Mouse (Mus musculus): ENCODE measurements around the gene Amigo3. TPM values are rescaled to one million over a fixed set of nuclear protein-coding genes. Genes with fewer than 3 reads are reported as not detected.

The Amigo3 gene
- polyA plus RNA-seq, 1 experiment from 2014 or later, result 1.8 TPM

GRCm38 (mm10) chr9:108027867-108028266, 25.1 kb upstream of the Amigo3 start:
- Histone ChIP-seq H3K27me3 (ENCODE audit: control insufficient read depth, insufficient read depth, low read length) (no peaks in the 10 kb centered on the region), H3K4me1 (replicated peaks; ENCODE audit: control insufficient read depth, insufficient read depth, low read length) (no peaks in the 10 kb centered on the region), H3K36me3 (ENCODE audit: control insufficient read depth, insufficient read depth, low read length) (peaks cover 7% of the 10 kb centered on the region), H3K9ac (ENCODE audit: low read depth, low read length) (no peak overlapping the region), H3K4me3 (ENCODE audit: low read depth, low read length) (no peak overlapping the region), H3K4me2 (replicated peaks; ENCODE audit: low read depth, low read length) (no peak overlapping the region), H3K9me3 (ENCODE audit: control insufficient read depth, low read length) (no peaks in the 10 kb centered on the region), H3K27ac (ENCODE audit: low read depth, low read length) (no peak overlapping the region)
- WGBS, result 97% methylated on average over 3 of the region's 3 CpGs
- DNase-seq (ENCODE audit: low spot score), result no peak
- no peak for ATAC-seq (ENCODE audit: low FRiP score)

GRCm38 (mm10) chr9:108032126-108032525, 20.8 kb upstream of the Amigo3 start:
- Histone ChIP-seq H3K27ac (ENCODE audit: low read depth, low read length) (no peak overlapping the region), H3K4me3 (ENCODE audit: low read depth, low read length) (no peak overlapping the region), H3K4me1 (replicated peaks; ENCODE audit: control insufficient read depth, insufficient read depth, low read length) (no peaks in the 10 kb centered on the region), H3K4me2 (replicated peaks; ENCODE audit: low read depth, low read length) (no peak overlapping the region), H3K36me3 (ENCODE audit: control insufficient read depth, insufficient read depth, low read length) (0 out of 2 replicates have a peak, but pooled peaks cover 5% of the 10 kb centered on the region), H3K9me3 (ENCODE audit: control insufficient read depth, low read length) (no peaks in the 10 kb centered on the region), H3K27me3 (ENCODE audit: control insufficient read depth, insufficient read depth, low read length) (no peaks in the 10 kb centered on the region), H3K9ac (ENCODE audit: low read depth, low read length) (no peak overlapping the region)
- DNase-seq (ENCODE audit: low spot score) (no peak), ATAC-seq (ENCODE audit: low FRiP score) (no peak)
- 93% methylated on average over 5 of the region's 5 CpGs for WGBS

- ATAC-seq (ENCODE audit: low FRiP score), result no peak
- WGBS, result 96% methylated on average over 2 of the region's 2 CpGs
- H3K36me3 ChIP-seq (ENCODE audit: control insufficient read depth, insufficient read depth, low read length), result 0 out of 2 replicates have a peak, but pooled peaks cover 5% of the 10 kb centered on the region
Observed at GRCm38 (mm10) chr9:108035331-108036156, 17.4 kb upstream of the Amigo3 start.

DNA sequence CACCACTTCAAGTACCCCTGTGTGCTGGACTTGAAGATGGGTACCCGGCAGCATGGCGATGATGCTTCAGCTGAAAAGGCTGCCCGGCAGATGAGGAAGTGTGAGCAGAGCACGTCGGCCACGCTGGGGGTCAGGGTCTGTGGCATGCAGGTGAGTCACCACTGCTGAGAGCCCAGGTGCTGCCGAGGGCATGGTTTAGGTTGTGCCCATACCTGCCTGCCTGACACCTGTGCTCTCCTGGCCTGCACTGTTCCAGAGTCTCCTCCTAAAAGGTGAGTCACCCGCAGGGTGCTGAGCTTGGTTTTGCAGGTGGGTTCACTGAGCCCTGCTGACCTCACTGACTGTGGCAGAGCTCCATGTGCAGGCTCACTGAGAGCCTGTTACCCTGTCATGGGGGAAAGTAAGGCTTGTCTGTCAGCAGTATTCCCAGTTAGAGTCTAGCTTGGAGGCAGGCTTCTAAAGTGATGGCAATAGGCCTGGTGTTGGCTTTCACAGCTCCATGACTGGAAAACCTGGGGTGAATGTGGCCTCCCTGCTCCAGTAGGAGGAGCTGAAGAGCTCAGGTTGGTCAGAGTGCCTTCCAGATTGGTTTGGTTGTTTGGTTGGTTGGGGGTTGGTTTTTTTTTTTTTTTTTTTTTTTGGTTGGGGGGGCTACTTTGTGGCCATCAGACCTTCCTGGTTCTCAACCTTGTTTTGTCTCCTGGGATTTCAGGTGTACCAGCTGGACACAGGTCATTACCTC, 8.0 kb upstream of the Amigo3 start:
- no peak overlapping the region for H3K4me2 ChIP-seq (replicated peaks; ENCODE audit: low read depth, low read length)
- no peak overlapping the region for H3K9ac ChIP-seq (ENCODE audit: low read depth, low read length)
- H3K9me3 ChIP-seq (ENCODE audit: control insufficient read depth, low read length), result no peaks in the 10 kb centered on the region
- H3K4me1 ChIP-seq (replicated peaks; ENCODE audit: control insufficient read depth, insufficient read depth, low read length), result peaks cover 9% of the 10 kb centered on the region; the same call in 1 of the 2 replicates
- no peak for DNase-seq (ENCODE audit: low spot score)
- no peak overlapping the region for H3K27ac ChIP-seq (ENCODE audit: low read depth, low read length)
- no peak for ATAC-seq (ENCODE audit: low FRiP score)
- H3K27me3 ChIP-seq (ENCODE audit: control insufficient read depth, insufficient read depth, low read length), result no peaks in the 10 kb centered on the region
- H3K36me3 ChIP-seq (ENCODE audit: control insufficient read depth, insufficient read depth, low read length), result peaks cover 9% of the 10 kb centered on the region; the same call in 1 of the 2 replicates
- 96% methylated on average over 8 of the region's 8 CpGs for WGBS
- H3K4me3 ChIP-seq (ENCODE audit: low read depth, low read length), result no peak overlapping the region

More at GRCm38 (mm10) chr9:108035331-108036156, 17.4 kb upstream of the Amigo3 start:
- H3K4me1 ChIP-seq (replicated peaks; ENCODE audit: control insufficient read depth, insufficient read depth, low read length), result no peaks in the 10 kb centered on the region
- no peak for DNase-seq (ENCODE audit: low spot score)
- H3K9ac ChIP-seq (ENCODE audit: low read depth, low read length), result no peak overlapping the region
- no peaks in the 10 kb centered on the region for H3K9me3 ChIP-seq (ENCODE audit: control insufficient read depth, low read length)
- no peak overlapping the region for H3K4me2 ChIP-seq (replicated peaks; ENCODE audit: low read depth, low read length)
- no peak overlapping the region for H3K27ac ChIP-seq (ENCODE audit: low read depth, low read length)
- no peaks in the 10 kb centered on the region for H3K27me3 ChIP-seq (ENCODE audit: control insufficient read depth, insufficient read depth, low read length)
- H3K4me3 ChIP-seq (ENCODE audit: low read depth, low read length), result no peak overlapping the region

DNA sequence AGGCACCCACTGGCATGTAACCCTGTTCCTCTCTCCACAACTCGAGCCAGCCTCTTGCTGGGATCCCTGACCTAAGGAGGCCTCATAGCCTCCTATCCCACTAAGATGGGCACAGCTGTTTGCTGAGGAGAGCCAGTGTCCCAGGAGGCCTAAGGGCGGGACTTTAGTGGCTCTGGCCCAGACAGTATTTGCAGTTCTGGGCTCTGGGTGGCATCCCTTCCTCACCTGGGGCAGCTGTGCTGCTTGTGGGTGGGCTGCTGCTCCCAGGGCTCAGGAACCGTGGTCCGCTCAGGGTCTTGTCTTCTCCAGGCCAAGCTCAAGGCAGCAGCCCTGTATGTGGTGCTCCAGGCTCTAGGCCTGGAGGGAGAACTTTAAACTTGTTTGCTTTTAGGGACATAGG, 6.4 kb upstream of the Amigo3 start:
- H3K36me3 ChIP-seq (ENCODE audit: control insufficient read depth, insufficient read depth, low read length), result 0 out of 2 replicates have a peak, but pooled peaks cover 5% of the 10 kb centered on the region
- no peaks in the 10 kb centered on the region for H3K9me3 ChIP-seq (ENCODE audit: control insufficient read depth, low read length)
- H3K9ac ChIP-seq (ENCODE audit: low read depth, low read length), result no peak overlapping the region
- peaks cover 9% of the 10 kb centered on the region; the same call in 1 of the 2 replicates for H3K4me1 ChIP-seq (replicated peaks; ENCODE audit: control insufficient read depth, insufficient read depth, low read length)
- ATAC-seq (ENCODE audit: low FRiP score), result no peak
- 92% methylated on average over 4 of the region's 4 CpGs for whole genome bisulfite sequencing
- no peak overlapping the region for H3K4me2 ChIP-seq (replicated peaks; ENCODE audit: low read depth, low read length)
- H3K4me3 ChIP-seq (ENCODE audit: low read depth, low read length), result no peak overlapping the region
- H3K27me3 ChIP-seq (ENCODE audit: control insufficient read depth, insufficient read depth, low read length), result no peaks in the 10 kb centered on the region
- no peak overlapping the region for H3K27ac ChIP-seq (ENCODE audit: low read depth, low read length)
- DNase-seq (ENCODE audit: low spot score), result no peak

DNA sequence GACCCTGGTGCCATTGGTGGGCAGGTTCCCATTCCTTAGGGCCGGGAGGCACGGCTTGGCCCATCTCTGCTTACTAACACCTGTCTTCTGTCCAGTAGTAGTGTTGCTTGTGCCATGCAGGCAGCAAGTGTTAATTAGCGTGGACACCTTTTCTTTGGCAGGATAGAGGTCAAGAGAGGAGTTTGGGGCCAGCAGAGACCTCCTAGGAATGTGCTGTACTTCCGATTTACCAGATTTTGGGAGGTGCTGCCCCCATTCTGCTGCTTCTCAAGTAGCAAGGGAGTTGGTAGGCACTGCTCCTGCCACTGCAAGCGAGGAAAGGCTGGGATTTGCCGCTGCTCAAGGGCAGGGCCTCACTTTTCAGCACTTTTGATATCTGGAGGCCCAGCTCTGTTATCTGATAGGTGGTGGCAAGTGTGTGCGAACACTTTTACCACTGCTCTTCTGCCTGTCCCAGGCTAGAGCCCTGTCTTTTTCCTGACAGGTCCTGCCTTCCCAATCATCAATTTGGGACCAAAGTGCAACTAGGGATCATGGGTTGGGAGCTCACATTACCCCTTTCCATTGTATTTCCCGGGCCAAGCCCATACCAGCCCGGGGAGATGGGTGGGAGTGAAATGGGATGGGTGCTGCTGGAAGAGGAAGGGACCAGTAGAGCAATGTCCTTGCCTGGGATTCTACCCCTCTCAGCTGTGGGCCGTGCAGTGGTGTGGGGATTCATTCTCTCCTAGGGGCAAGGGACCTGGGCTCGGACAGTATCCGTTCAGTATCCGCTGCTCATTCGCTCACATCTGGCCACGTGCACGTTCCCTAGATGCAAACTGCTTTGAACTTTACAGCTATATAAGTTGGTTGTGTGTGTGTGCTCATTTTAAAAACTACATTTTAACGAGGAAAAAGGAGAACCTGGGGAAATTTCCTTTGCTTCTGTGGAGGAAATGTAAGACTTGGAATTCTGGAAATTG, 5.1 kb upstream of the Amigo3 start:
- peak overlapping the region; percentile 93 for H3K4me2 ChIP-seq (replicated peaks; ENCODE audit: low read depth, low read length)
- no peak overlapping the region for H3K27ac ChIP-seq (ENCODE audit: low read depth, low read length)
- no peaks in the 10 kb centered on the region for H3K9me3 ChIP-seq (ENCODE audit: control insufficient read depth, low read length)
- peaks cover 9% of the 10 kb centered on the region; the same call in 1 of the 2 replicates for H3K4me1 ChIP-seq (replicated peaks; ENCODE audit: control insufficient read depth, insufficient read depth, low read length)
- peak overlapping the region; percentile 42; the same call in 1 of the 2 replicates for H3K9ac ChIP-seq (ENCODE audit: low read depth, low read length)
- WGBS, result 51% methylated on average over 17 of the region's 17 CpGs
- ATAC-seq (ENCODE audit: low FRiP score) (no peak), DNase-seq (ENCODE audit: low spot score) (peak; percentile 19)
- H3K27me3 ChIP-seq (ENCODE audit: control insufficient read depth, insufficient read depth, low read length), result no peaks in the 10 kb centered on the region
- H3K4me3 ChIP-seq (ENCODE audit: low read depth, low read length), result peak overlapping the region; percentile 59
- H3K36me3 ChIP-seq (ENCODE audit: control insufficient read depth, insufficient read depth, low read length), result 0 out of 2 replicates have a peak, but pooled peaks cover 5% of the 10 kb centered on the region

DNA sequence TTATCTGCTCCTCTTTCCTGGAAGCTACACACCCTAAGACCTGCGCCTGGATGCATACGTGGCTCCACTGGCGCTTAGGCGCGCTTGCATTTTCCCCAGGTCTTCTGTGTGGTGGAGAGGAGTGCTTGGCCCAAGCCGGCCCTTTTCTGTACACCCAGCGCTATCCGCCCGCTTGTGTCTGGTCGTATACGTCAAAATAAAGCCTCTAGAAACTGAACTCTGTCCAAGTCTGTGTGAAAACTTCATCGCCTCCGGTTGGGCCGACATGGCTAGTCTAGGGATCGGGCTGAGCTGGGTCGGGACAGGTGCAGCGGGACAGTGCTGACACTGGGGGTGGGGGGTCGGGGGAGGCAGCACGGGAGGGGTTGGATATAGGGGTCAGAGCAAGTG, 4.4 kb upstream of the Amigo3 start:
- peak; percentile 51 for ATAC-seq (ENCODE audit: low FRiP score)
- Histone ChIP-seq H3K9me3 (ENCODE audit: control insufficient read depth, low read length) (no peaks in the 10 kb centered on the region), H3K4me3 (ENCODE audit: low read depth, low read length) (peak overlapping the region; percentile 59), H3K27me3 (ENCODE audit: control insufficient read depth, insufficient read depth, low read length) (no peaks in the 10 kb centered on the region), H3K4me1 (replicated peaks; ENCODE audit: control insufficient read depth, insufficient read depth, low read length) (peaks cover 11% of the 10 kb centered on the region; the same call in 1 of the 2 replicates), H3K36me3 (ENCODE audit: control insufficient read depth, insufficient read depth, low read length) (0 out of 2 replicates have a peak, but pooled peaks cover 5% of the 10 kb centered on the region), H3K4me2 (replicated peaks; ENCODE audit: low read depth, low read length) (peak overlapping the region; percentile 93), H3K27ac (ENCODE audit: low read depth, low read length) (peak overlapping the region; percentile 47; the same call in 1 of the 2 replicates), H3K9ac (ENCODE audit: low read depth, low read length) (peak overlapping the region; percentile 42; the same call in 1 of the 2 replicates)
- DNase-seq (ENCODE audit: low spot score), result no peak
- under 1% methylated on average over 19 of the region's 19 CpGs for WGBS

- Histone ChIP-seq H3K36me3 (ENCODE audit: control insufficient read depth, insufficient read depth, low read length) (0 out of 2 replicates have a peak, but pooled peaks cover 5% of the 10 kb centered on the region), H3K4me3 (ENCODE audit: low read depth, low read length) (peak within 1 kb of the TSS; percentile 59), H3K27me3 (ENCODE audit: control insufficient read depth, insufficient read depth, low read length) (no peaks in the 10 kb centered on the region), H3K4me2 (replicated peaks; ENCODE audit: low read depth, low read length) (peak within 1 kb of the TSS; percentile 93), H3K27ac (ENCODE audit: low read depth, low read length) (peak within 1 kb of the TSS; percentile 47), H3K4me1 (replicated peaks; ENCODE audit: control insufficient read depth, insufficient read depth, low read length) (peaks cover 11% of the 10 kb centered on the region; the same call in 1 of the 2 replicates), H3K9ac (ENCODE audit: low read depth, low read length) (peak within 1 kb of the TSS; percentile 85), H3K9me3 (ENCODE audit: control insufficient read depth, low read length) (no peaks in the 10 kb centered on the region)
- peak; percentile 93 for ATAC-seq (ENCODE audit: low FRiP score)
- WGBS, result under 1% methylated on average over 35 of the region's 39 CpGs
- peak; percentile 96 for DNase-seq (ENCODE audit: low spot score)
Observed at GRCm38 (mm10) chr9:108049016-108049455, 3.9 kb upstream of the Amigo3 start, which contains the start of gene Gmppb. Gene Gmppb, plus strand, starts transcription at chr9:108049242.
